Mouse (Mus musculus) thymus, postnatal 0 days (tissue): Measurements from ENCODE around the gene Rassf7. TPM values are rescaled to one million over a fixed set of nuclear protein-coding genes. Genes with fewer than 3 reads are reported as not detected.
A peak's percentile ranks its signal among the peaks of the same experiment; 100 is the strongest.

Experiments
- microRNA counts: library from miRNA; unstranded; fragments of <30 nt; microRNA quantifications from one replicate; lab custom pipeline; 2015
- microRNA-seq: library from miRNA; unstranded; fragments of <30 nt; microRNA quantifications from one replicate; pipeline ENCODE4, GENCODE M21; 2016; ENCODE audit warnings: borderline number of aligned reads
- polyA plus RNA-seq: library from polyadenylated mRNA; unstranded; fragments of >200 nt; fragmentation: Nextera tagmentation; extraction: Ambion mirVana; gene quantifications from 2 replicates; pipeline ENCODE4 v1.2.1, GENCODE M21; 2015

Rassf7 gene
- polyA plus RNA-seq, 1 experiment from 2014 or later: 20.6 TPM

MicroRNA genes within 50 kb of the gene (microRNA counts, 519-probe panel; counts per million panel counts)
- microRNA mmu-miR-210 (lab: Ali Mortazavi, UCI): 5,689 counts per million, percentile 87 among the panel's probes with 10 or more counts

Small RNAs within 50 kb of the gene (microRNA-seq; reads per million reads assigned to microRNA genes)
- 1,321 reads per million, percentile 75 among the genes with 10 or more reads in this experiment for gene Mir210

Other genes starting within 250 kb of the Rassf7 start
- 109 and 131 TPM in 2 replicates for gene Ifitm1, start 248.6 kb upstream of the Rassf7 start, polyA plus RNA-seq
- 987 and 1,033 TPM in 2 replicates for gene Ifitm3, start 205.1 kb upstream of the Rassf7 start, polyA plus RNA-seq
- gene Ifitm6, start 197.9 kb upstream of the Rassf7 start, polyA plus RNA-seq: 0.73 and 0.95 TPM in 2 replicates
- not detected in 2 replicates for gene Gm17387, start 186.7 kb upstream of the Rassf7 start, polyA plus RNA-seq
- gene B4galnt4, start 154.8 kb upstream of the Rassf7 start, polyA plus RNA-seq: 2.0 and 2.5 TPM in 2 replicates
- gene Pkp3, start 137.6 kb upstream of the Rassf7 start, polyA plus RNA-seq: 45.1 and 47.8 TPM in 2 replicates
- gene Sigirr, start 115.3 kb upstream of the Rassf7 start, polyA plus RNA-seq: 45.9 and 51.9 TPM in 2 replicates
- 0.18 and 0.33 TPM in 2 replicates for gene Ano9, start 98.1 kb upstream of the Rassf7 start, polyA plus RNA-seq
- 25.5 and 28.8 TPM in 2 replicates for gene Ptdss2, start 93.5 kb upstream of the Rassf7 start, polyA plus RNA-seq
- gene Rnh1, start 43.0 kb upstream of the Rassf7 start, polyA plus RNA-seq: 71.2 and 72.2 TPM in 2 replicates
- gene Hras, start 21.9 kb upstream of the Rassf7 start, polyA plus RNA-seq: 58.8 and 66.5 TPM in 2 replicates
- 2.5 and 2.9 TPM in 2 replicates for gene Lrrc56, start 21.7 kb upstream of the Rassf7 start, polyA plus RNA-seq
- gene Lmntd2, start 1.8 kb upstream of the Rassf7 start, polyA plus RNA-seq: 1.1 and 1.8 TPM in 2 replicates
- 63.0 and 67.4 TPM in 2 replicates for gene Phrf1, start 12.9 kb downstream of the Rassf7 start, polyA plus RNA-seq
- 46.6 and 46.7 TPM in 2 replicates for gene Irf7, start 50.6 kb downstream of the Rassf7 start, polyA plus RNA-seq
- 0.42 and 0.73 TPM in 2 replicates for gene Cdhr5, start 60.9 kb downstream of the Rassf7 start, polyA plus RNA-seq
- gene Sct, start 63.3 kb downstream of the Rassf7 start, polyA plus RNA-seq: 3.9 and 5.0 TPM in 2 replicates
- gene Drd4, start 76.1 kb downstream of the Rassf7 start, polyA plus RNA-seq: 0.33 and 0.40 TPM in 2 replicates
- gene Deaf1, start 111.8 kb downstream of the Rassf7 start, polyA plus RNA-seq: 25.6 and 27.6 TPM in 2 replicates
- gene Tmem80, start 111.9 kb downstream of the Rassf7 start, polyA plus RNA-seq: 43.0 and 45.6 TPM in 2 replicates
- gene Eps8l2, start 123.0 kb downstream of the Rassf7 start, polyA plus RNA-seq: 8.1 and 10.4 TPM in 2 replicates
- gene Taldo1, start 176.3 kb downstream of the Rassf7 start, polyA plus RNA-seq: 379 and 423 TPM in 2 replicates
- gene Gatd1, start 198.3 kb downstream of the Rassf7 start, polyA plus RNA-seq: 52.1 and 53.8 TPM in 2 replicates
- gene Cend1, start 213.6 kb downstream of the Rassf7 start, polyA plus RNA-seq: 0.24 and 0.26 TPM in 2 replicates
- 19.0 and 19.1 TPM in 2 replicates for gene Slc25a22, start 222.0 kb downstream of the Rassf7 start, polyA plus RNA-seq
- gene Pidd1, start 228.2 kb downstream of the Rassf7 start, polyA plus RNA-seq: 13.2 and 14.2 TPM in 2 replicates
- 2,028 and 2,062 TPM in 2 replicates for gene Rplp2, start 231.5 kb downstream of the Rassf7 start, polyA plus RNA-seq
- 49.2 and 50.5 TPM in 2 replicates for gene Pnpla2, start 239.3 kb downstream of the Rassf7 start, polyA plus RNA-seq
- gene Cracr2b, start 245.2 kb downstream of the Rassf7 start, polyA plus RNA-seq: 6.1 and 8.9 TPM in 2 replicates